Mouse (Mus musculus): ENCODE results near the gene Prkar2b.
A peak's percentile ranks its signal among the peaks of the same experiment; 100 is the strongest.

Gene Prkar2b

DNA sequence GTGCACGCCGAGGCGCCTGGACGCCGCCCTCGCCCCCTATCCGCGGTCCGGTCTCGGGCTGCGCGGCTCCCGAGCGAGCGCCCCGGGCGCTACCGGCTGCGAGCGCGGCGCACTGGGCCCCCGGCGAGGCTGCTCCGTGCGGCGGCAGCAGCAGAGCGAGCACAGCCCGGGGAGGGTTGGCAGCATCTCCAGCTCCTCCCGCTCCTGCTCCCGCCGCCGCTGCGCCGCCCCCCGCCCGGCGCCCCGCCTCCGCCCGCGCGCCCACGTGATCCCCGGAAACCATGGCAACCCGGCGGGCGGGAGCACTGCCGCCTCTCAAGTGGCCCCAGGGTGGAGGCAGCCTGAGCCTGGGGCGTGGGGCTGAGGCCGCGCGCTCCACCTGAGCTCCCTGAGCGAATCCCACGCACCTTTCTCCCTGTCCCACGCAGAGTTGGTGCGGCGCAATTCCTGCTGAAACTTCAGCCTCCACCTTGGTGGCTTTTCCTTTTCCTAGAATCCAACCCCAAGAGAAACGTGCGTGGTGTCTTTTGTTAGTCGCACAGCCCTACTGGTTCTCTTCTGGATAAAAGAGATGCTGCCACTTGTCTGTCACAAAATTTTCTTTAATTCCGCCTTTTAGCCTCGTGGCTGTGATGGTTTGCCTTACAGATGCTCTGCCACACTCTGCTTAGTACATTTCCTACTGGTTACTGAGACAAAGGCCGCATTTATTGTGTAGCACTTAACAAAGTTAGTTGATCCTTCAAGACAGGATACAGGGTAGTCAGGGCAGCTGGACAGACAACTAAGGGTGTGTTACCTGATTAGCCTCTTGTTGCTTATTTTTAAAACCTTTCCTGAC lies at the start of gene Prkar2b:
Gene Prkar2b, minus strand, starts transcription at position 207 of the 841 bp plus-strand sequence.
- DNase-seq (ENCODE audit: low spot score), result peak; percentile 92

DNA sequence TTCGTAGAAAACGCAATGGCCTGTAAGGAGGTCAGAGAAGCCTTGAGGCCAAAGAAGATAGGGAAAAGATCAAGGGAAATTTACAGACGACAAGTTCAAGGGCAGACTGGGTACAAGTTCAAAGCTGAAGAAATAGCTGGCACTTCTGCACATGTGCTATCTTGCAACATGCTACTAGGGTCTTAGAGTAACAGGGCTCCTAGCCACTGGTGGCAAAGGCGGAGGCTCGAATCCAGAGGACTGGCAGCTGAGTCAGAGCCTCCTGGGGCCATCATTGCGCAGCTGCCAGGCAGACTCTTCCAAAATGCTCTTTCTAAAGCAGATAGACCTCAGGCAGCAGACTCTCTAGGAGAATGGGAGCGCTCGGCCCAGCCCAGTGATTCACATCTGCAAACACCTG lies 48.1 kb upstream of the Prkar2b start:
- no peak for DNase-seq (ENCODE audit: low spot score)

DNA sequence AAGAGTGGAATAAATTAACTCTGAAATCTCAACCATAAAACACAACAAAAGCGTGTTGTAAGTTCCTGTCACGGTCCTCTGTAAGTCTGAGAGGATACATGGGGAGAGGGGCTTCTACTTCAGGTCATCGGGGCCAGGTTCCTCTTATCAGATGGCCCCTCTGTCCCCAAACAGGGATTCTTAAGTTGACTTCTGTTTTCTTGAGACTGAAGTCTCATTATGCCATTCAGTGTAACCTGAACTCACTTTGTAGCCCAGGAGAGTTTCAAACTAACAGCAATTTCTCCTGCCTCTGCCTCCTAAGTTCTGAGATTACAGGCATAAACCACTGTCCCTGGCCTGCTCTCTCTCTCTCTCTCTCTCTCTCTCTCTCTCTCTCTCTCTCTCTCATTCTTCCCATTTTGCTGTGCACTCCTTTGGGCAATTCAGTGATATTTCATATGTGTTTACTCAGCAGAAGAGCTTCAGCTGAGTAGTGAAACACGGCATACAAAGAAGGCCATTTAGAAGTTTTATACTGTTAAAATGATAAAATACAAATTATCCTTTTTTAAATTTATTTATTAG lies 43.9 kb upstream of the Prkar2b start:
- DNase-seq (ENCODE audit: low spot score), result no peak

DNA sequence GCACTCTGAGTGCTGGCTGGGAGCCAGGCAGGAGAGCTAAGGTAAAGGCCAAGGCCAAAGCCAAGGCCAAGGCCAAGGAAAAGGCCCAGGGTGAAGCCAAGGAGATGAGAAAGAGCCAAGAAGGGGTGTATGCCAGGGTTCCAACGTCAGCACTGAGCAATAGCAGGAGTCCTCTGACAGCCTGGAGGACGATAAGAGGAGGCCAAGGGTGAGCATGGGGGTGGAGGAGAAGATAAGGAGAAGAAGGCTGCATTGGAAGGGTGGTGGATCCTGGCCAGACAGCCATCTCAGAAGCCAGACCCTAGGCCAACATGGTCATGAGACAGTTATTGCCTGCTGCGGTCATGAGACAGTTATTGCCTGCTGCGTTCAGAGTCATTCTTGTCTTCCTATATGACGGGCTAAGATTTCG lies 43.4 kb upstream of the Prkar2b start:
- DNase-seq (ENCODE audit: low spot score), result peak; percentile 78

DNA sequence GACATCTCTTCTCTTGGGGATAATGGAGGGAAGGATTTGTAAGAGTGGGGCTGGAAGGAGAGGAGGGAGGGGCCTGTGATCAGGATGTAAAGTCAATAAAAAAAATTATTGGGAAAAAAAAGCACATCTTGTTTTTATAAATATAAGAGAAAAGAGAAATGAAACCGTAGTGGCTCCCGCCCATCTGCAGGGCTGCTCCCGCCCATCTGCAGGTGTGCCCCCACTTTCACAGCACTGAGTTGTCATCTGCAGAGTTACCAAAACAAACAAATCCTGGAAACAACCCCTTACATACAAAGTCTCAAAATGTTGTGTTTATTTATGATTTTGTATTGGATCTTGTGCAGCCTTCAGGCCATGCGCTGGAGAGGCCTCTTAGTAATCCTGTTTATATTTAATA lies 40.2 kb upstream of the Prkar2b start:
- no peak for DNase-seq (ENCODE audit: low spot score)

DNA sequence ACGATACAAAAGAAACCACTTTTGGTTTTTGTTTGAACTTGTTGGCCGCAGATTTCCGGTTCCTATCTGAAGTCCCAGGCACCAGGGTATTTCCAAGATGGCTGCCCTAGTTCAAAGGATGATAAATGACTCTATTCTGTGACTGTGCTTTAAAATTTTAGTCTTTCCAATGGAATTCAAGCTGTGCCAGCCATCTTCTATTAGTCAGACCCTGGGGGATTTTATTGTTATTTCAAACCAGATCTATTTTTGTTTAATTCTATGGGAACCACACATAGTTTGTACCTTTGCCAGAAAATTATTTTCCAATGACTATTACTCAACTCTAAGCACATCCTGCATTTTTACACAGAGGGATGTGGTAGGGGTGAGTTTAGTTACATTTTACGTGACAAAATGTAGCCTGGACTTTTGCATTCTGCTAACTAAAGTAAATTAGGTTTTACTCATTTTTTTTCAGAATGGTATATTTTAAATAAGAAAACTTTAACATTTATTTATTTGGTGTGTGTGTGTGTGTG lies 38.6 kb upstream of the Prkar2b start:
- no peak for DNase-seq (ENCODE audit: low spot score)

DNA sequence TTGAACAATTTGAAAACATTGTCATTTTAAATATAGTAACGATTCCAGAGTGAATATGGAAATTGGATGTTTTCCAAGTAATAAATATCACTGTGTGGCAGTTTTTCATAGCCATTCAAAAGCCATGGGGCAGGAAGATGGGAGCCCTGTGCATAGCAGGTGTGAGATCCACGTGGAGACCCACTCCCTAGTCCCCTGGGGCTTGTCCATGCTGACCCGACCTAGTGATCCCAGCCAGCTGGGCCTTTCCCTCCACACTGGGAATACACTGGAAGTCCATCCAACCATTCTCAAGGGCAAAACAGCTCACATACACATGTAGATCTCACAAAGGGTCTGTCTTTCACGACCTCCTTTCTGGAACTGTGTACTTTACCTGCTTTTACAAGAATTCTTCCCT lies 37.5 kb upstream of the Prkar2b start:
- DNase-seq (ENCODE audit: low spot score), result no peak

DNA sequence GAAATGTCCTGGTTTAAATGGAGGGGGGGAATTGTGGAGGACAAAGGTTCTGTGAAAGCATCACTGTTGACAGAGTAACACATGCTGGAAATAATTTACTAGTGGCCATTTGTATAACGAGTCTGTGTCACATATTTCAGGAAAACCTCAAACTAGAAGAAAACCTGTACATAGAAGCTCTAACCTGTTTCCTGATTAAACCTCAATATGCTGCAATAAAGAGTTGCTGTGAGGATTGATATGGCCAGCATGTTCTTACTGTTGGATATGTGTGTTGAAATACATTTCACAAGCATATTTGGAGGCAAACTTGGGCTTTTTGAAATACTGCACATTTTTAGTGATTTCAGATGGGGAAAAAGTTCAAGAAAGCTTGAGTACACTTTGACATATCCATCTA lies 36.0 kb upstream of the Prkar2b start:
- DNase-seq (ENCODE audit: low spot score), result no peak

DNA sequence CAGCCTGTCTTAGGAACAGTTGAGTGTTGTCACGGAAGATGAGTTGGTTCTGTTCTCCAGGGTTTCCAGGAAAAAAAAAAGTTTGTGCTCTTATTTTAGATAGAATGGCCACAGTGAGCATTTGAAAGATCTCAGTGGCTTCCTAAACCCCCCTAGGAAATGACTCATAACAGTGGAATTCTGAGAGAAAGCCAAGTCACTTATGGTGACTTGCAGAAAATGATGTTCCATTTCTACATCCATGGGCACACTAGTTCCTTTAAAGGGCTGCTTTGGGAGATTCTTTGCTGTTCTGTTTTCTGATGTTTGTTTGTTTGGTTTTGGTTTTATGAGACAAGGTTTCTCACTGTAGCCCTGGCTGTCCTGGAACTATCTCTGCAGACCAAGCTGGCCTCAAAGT lies 34.1 kb upstream of the Prkar2b start:
- no peak for DNase-seq (ENCODE audit: low spot score)

DNA sequence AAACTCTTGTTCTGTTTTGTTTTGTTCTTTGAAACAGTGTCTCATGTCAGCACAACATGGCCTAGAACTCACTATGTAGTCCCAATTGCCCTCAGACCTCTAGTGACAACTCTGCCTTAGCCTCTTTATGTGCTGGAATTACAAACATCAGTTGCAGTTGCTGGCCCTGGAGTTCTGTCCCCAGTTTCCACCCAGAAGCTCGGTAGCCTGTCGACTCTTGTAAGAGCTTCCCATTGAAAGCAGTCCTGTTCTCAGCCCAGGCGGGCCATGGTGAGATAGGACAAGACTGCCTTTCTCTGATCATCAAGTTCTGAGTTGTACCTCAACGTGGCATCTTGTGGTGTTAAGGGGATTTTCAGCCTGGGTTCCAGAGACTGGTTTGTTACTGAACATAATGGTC lies 31.4 kb upstream of the Prkar2b start:
- DNase-seq (ENCODE audit: low spot score), result no peak

DNA sequence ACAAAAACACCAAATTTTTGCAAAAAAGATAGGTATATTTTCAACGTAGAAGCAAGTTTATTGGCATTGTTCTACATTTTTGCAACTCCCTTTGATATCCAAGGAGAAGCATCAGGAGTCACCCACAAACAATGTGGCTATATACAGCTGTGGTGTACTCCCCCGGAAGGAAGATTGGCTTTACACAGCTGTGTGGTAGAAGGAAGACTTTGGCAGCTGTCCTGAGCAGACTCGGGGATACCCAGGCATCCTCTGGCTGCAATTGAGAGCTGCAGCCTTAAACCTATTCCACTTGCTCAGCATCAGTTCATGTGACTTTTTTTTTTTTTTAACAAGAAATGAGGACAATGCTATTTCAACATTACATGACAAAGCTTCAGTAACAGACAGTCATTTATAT lies 27.5 kb upstream of the Prkar2b start:
- no peak for DNase-seq (ENCODE audit: low spot score)

DNA sequence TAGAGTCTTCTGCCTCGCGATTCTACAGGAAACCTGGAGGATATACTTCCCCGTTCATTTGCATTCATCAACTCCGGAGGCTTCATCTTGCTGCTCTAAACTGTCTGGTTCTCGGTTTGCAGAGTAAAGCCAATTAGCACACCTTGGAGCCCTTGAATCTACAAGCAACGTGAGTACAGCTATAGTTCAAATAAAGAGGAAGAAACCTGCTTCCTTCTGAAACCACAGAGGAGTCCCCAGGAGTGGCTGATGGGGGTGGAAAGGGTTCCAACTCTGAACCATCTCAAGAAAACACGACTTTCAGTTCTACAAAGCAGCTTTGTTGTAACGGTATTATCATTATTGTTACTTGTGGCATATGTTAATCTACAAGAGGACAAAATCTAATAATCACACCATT lies 26.2 kb upstream of the Prkar2b start:
- no peak for DNase-seq (ENCODE audit: low spot score)

DNA sequence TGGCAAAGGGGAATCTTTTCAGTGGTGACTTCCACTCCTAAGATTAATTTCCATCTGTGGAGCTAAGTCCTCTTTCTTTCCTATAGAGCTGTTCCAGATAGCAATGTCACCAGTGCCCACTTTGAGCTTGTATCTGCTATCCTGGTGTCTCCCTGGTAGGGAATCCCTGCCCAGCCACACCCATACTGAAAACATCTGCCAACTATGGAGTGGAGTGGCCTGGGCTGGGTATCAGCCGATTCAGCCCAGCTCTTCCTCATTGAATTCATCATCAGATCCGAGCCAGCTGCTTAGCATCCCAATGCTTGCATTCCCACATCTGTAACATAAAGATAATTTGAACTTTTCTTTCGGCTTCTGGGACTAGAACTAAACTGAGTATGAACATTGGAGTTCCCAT lies 25.8 kb upstream of the Prkar2b start:
- DNase-seq (ENCODE audit: low spot score), result no peak

DNA sequence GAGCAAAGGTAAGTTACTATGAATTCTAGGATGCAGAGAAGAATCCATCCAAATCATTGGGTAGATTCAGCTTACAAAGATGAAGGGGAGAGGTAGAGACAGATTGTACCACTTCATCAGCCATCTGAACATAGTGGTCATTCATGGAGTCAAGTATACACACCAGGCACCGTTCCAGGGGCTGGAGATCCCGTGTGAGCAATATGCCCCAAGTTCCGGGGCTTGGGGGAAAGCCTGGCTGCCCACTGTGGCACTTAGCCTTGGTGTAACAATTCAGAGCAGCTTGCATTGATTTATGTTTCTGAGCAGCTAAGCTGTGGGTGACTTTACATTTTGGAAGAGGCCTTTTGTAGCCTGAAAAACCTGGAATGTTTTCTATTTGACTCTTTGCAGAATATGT lies 24.8 kb upstream of the Prkar2b start:
- DNase-seq (ENCODE audit: low spot score), result no peak

DNA sequence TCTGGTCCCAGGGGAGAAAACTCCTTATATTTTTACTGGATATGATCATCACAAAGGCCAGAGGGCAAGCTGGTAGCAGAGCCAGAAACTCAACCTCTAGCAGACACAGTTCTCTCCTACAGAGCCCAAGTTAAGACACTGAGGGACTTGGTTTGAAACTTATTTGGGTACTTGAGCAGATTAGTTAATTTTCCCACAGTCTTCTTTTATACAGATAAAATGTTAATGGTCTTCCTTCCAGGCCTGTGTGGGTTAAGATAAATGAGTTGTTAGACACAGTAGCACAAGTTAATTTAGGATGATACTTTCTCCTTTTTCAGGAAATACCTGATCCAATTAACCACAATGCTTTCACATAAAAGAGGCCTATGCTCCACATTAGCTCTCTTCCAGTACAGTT lies 24.1 kb upstream of the Prkar2b start:
- DNase-seq (ENCODE audit: low spot score), result no peak

DNA sequence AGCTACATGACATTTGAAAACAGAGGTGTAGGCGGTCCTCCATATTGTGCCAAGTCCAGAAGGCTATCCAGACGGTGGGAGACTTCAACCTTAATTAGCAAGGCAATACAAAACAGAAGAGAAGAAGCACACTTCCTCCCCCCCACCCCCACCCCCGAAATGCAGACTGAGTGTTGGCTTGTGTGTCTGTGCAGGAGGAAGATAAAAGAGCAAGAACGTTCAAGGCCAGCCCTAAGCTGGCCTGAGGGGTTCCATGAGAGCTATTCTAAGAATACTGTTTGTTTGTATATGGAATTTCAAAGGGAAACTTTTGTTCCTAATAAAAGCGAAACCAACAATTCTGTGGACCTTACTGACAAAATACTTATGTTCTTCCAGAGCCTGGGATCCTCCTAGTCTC lies 23.5 kb upstream of the Prkar2b start:
- DNase-seq (ENCODE audit: low spot score), result no peak

DNA sequence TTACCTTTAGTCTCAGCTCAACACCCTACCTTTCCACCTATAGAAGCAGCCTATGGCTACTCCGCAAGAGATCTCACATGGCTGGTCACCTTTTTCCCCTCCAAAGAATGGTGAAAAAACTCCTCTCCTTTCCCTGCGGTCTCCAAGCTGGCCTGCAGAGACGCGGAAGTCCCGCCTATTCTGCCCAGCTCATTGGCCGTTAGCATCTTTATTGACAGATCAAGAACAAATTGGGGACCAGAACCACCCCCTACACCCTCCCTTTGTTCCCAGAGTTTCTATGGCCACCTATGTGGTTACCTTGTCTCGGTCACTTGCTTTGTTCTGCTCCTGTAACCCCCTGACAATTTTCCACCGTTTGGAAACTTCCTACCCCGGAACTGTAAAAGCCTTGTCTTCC lies 19.6 kb upstream of the Prkar2b start:
- DNase-seq (ENCODE audit: low spot score), result peak; percentile 55

DNA sequence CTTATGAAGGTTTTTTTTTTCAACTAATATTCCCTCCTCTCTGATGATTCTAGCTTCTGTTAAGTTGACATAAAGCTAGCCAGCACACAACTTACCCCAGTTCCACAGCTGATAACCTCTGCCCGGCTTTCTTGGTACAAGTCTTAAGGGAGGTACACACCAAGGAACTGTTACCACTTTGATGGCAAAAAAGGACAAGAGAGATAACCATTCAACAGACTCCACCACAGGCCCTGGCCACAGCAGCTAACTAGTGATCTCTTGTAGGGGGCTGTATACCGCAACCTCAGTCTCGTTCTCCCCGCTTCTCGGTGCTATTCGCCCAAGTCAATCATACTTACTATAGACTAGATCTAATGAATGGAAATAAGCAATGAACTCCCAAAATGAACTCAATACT lies 16.3 kb upstream of the Prkar2b start:
- no peak for DNase-seq (ENCODE audit: low spot score)

DNA sequence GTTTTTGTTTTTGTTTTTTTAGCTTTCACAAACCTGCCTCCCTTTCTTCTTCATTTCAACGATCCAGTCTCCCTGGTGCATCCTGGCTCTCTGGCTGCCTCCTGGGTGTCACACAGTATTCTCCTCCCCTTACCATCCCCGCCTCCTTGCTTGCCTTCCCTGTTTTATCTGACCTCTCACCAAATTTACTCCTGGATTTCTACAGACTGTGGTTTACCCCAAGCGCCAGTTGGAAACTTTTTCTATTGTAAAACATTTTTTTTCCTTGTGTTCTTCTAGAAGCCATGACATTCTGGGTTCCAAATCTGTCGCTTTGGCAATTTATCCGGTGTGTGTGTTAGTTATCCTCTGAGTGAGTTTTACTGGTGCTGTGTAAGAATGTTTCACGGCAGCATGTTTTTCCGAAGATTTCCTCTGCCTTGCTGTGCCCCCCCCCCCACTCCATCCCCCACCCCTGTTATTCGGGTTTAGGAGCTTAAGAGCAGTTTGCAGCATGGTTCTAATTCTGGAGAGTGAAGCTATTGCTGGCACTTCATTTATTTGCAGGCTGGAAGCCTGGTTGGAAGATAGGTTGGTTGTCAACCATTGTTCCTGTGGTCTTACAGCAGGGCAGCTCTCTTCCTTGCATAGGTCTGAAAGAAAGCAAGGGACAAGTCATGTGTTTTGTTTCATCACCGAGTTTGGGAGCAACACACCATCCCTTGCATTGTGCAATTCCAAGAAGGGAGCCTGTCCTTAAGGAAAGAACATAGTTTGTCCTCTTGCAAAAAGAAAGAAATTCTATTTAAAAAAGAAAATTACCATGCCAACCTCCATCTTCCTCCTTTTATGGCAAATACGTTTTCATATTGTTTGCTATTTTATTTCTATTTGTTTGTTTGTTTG lies 15.0 kb upstream of the Prkar2b start:
- no peak for DNase-seq (ENCODE audit: low spot score)

DNA sequence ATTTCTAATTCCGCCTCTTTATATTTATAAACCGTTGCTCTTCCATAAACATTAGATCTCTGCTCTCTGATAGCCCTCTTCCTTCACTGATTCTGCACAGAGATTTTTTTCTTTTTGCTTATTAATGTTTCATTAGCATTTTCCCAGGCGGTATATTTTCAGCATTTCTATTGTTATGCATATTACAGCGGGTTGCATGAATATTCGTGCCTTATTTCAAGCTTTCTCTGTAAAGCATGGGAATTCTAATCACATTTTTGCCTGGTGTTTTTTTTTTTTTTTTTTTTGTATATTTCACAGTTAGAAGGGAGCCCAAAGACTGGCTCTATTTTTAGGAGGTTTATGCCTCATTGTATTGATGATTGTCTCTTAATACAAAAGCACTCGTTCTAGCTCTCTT lies 13.2 kb upstream of the Prkar2b start:
- DNase-seq (ENCODE audit: low spot score), result no peak

DNA sequence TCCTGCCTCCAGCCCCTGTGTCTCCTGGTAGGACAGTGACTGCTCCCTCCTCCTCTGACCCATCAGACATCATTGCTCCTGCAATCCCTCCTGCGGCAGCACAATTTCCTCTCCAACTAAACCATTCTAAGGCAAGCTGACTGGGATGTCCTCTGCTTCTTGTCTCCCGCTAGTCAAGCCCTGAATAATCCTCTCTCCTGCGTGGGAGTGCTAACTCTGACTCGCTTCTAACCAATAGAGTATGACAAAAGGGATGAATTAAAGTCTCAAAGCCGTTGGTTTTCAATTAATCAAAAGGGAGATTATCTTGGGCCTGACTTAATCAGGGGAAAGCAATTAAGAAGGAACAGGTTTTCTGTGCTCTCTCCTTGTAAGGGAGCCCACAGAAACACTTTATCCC lies 4.9 kb upstream of the Prkar2b start:
- no peak for DNase-seq (ENCODE audit: low spot score)

DNA sequence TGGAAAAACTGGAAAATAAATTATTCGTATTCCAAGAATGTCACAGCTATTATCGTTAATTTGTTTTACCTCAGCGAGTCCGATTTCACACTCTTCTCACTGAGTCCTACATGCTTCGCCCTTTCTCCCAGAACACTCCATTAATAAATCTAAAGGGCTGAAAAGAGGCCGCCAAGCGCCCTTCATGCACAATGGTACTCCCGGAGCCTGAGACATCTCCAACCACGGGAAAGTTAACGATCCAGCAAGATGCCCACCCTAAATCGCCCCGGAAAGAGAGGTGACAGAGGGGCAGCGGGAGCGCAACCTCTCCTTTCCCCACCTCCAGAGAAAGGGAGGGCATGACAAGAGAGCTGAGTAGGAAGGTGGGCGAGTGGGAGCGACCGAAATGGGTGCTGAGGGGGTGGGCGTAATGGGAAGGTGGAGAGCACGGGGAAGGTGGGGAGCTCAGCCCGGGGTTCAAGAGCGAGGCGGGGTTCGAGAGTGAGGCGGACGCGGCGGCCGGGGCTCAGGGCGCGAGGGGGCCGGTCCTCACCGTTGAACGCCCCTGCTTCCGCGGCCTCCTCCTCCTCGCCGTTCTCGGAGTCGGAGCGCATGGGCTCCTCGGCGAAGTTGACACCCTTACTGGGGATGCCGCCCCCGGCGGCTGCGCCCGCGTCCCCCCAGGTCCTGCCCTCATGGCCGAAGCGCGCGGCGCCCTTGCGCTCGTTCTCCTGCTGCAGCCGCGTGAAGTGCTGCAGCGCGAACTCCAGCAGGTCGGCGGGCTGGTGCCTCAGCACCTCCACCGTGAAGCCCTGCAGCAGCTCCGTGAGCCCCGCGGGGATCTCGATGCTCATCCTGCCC lies 628 bp downstream of the Prkar2b start:
- no peak for DNase-seq (ENCODE audit: low spot score)
